Mouse (Mus musculus): ENCODE data around the gene Olfr1233.

The Olfr1233 gene

GRCm38 (mm10) chr2:89342298-89342697 lies at the start of gene Olfr1233:
Gene Olfr1233 (minus strand): TSS chr2:89342398.
- DNase-seq (ENCODE audit: low spot score in 2 of 2), result no peak

GRCm38 (mm10) chr2:89364765-89365164 lies 22.6 kb upstream of the Olfr1233 start, which contains the start of gene Olfr1234:
Gene Olfr1234 (minus strand): TSS chr2:89364865.
- DNase-seq (ENCODE audit: low spot score in 2 of 2), result no peak

DNA sequence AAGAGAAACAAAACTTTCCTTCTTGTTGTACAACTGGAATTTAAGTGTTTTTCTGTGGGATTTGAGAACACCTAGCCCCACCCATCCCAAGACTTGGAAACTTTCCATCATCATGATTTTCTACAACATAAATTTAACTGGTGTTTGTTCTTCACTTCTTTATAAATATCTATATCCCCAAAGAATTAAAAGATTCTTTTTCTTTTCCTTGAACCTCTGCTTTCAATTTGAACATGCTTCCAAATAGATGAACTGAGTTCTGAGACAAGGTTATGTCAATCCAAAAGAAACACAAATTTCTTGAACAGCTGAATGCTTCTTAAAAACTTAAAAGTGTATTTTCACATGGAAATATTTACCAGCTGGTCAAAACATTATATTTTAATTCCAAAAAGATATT lies 12.6 kb downstream of the Olfr1233 start, which contains the start of gene Olfr1232:
Olfr1232 (minus strand) TSS at position 101 of the 400 bp plus-strand sequence.
- no peak for DNase-seq (ENCODE audit: low spot score in 2 of 2)

GRCm38 (mm10) chr2:89306974-89307373 lies 35.2 kb downstream of the Olfr1233 start, which contains the start of gene Olfr1231:
Gene Olfr1231 (minus strand): TSS chr2:89307074.
- DNase-seq (ENCODE audit: low spot score in 2 of 2), result no peak

- DNase-seq (ENCODE audit: low spot score in 2 of 2), result no peak
These were observed 45.0 kb downstream of the Olfr1233 start, which contains the start of gene Olfr1230 for GRCm38 (mm10) chr2:89297168-89297567. Gene Olfr1230 (minus strand): TSS chr2:89297268.

DNA sequence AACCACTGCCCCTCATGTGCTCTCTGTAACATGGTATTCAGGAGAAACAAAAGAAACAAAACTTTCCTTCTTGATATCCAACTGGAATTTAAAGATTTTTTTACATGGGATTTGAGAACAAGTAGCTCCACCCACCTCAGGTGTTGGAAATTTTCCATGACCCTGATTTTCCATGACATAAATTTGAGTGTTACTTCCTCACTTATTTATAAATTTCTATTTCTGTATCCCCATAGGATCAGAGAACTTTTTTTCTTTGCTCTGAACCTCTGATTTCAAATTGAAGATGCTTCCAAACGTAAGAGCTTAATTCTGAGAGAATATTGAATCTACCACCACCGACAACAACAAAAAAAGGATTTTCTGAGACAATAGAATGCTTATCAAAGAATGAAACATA lies 54.3 kb downstream of the Olfr1233 start, which contains the start of gene Olfr1229:
Olfr1229 (minus strand) TSS at position 101 of the 400 bp plus-strand sequence.
- no peak for DNase-seq (ENCODE audit: low spot score in 2 of 2)

Measured in cerebellum, postnatal 4 days (tissue).